Mouse (Mus musculus) heart, embryonic 13.5 days (tissue): ENCODE results near the gene Ccm2. TPM values are rescaled to one million over a fixed set of nuclear protein-coding genes. Genes with fewer than 3 reads are reported as not detected.

Experiments
- ATAC-seq: fragments of 200-750 bp; cut with Nextera tagmentation; 2 replicates; pipeline ENCODE4 v1.8.0; 2017; ENCODE audit warnings: moderate TSS enrichment; ENCODE audit not compliant: insufficient number of reproducible peaks, low FRiP score, low TSS enrichment; ENCODE audit errors: extremely low read depth
- H3K27ac ChIP-seq: fragments of 300-500 bp; sonication (generic); replicated peaks from 2 replicates; pipeline ENCODE4 v1.5.1; 2015; ENCODE audit warnings: moderate library complexity, mild to moderate bottlenecking, inconsistent platforms
- H3K27me3 ChIP-seq: fragments of 300-500 bp; sonication (generic); replicated peaks from 2 replicates; pipeline ENCODE4 v1.6.1; 2015; ENCODE audit warnings: mild to moderate bottlenecking, inconsistent platforms
- H3K36me3 ChIP-seq: fragments of 300-500 bp; sonication (generic); 2 replicates; pipeline ENCODE4 v1.6.1; 2015; ENCODE audit warnings: mild to moderate bottlenecking, inconsistent platforms
- H3K4me1 ChIP-seq: fragments of 300-500 bp; sonication (generic); 2 replicates; pipeline ENCODE4 v1.6.1; 2015; ENCODE audit warnings: inconsistent platforms
- H3K4me2 ChIP-seq: fragments of 300-500 bp; sonication (generic); 2 replicates; pipeline ENCODE4 v1.6.1; 2015; ENCODE audit warnings: inconsistent platforms, mild to moderate bottlenecking, moderate library complexity
- H3K4me3 ChIP-seq: fragments of 300-500 bp; sonication (generic); 2 replicates; pipeline ENCODE4 v1.5.1; 2015; ENCODE audit warnings: moderate library complexity, mild to moderate bottlenecking, inconsistent platforms
- H3K9ac ChIP-seq: fragments of 300-500 bp; sonication (generic); 2 replicates; pipeline ENCODE4 v1.6.1; 2015; ENCODE audit warnings: inconsistent platforms, mild to moderate bottlenecking, moderate library complexity
- H3K9me3 ChIP-seq: fragments of 300-500 bp; sonication (generic); 2 replicates; pipeline ENCODE4 v1.6.1; 2016; ENCODE audit warnings: inconsistent platforms
- WGBS: fragments of 180-500 bp; shearing (Covaris S2); methylation state at CpG from one replicate; pipeline ENCODE4 v1.1.7; 2015; ENCODE audit warnings: mixed read lengths; 5-methylcytosine and 5-hydroxymethylcytosine counted together
- polyA plus RNA-seq: library from polyadenylated mRNA; unstranded; fragments of >200 nt; fragmentation: Nextera tagmentation; extraction: Ambion mirVana; gene quantifications from 2 replicates; pipeline ENCODE4 v1.2.1, GENCODE M21; 2015

Ccm2 gene
- polyA plus RNA-seq, 1 experiment from 2014 or later = 54.3 TPM

GRCm38 (mm10) chr11:6605491-6606399, 59.1 kb downstream of the Ccm2 start, which contains the start of gene Nacad:
Gene Nacad, minus strand, starts transcription at chr11:6606053.
- Histone ChIP-seq H3K36me3 (peaks cover 2% of the 10 kb centered on the region), H3K27me3 (peaks cover 69% of the 10 kb centered on the region), H3K9me3 (no peaks in the 10 kb centered on the region), H3K4me2 (peak within 1 kb of the TSS; percentile 72), H3K9ac (peak within 1 kb of the TSS; percentile 62), H3K4me3 (peak within 1 kb of the TSS; percentile 48), H3K4me1 (peaks cover 30% of the 10 kb centered on the region), H3K27ac (no peak within 1 kb of the TSS)
- WGBS = 5% methylated on average over 36 of the region's 41 CpGs
- ATAC-seq = no peak

- ATAC-seq = no peak
- peaks cover 96% of the 10 kb centered on the region for H3K36me3 ChIP-seq
Observed at GRCm38 (mm10) chr11:6615250-6616205, 68.8 kb downstream of the Ccm2 start.

GRCm38 (mm10) chr11:6623704-6624103, 77.0 kb downstream of the Ccm2 start:
- H3K27me3 ChIP-seq = no peaks in the 10 kb centered on the region
- peak overlapping the region; percentile 94 for H3K4me2 ChIP-seq
- 81% methylated on average over 10 of the region's 10 CpGs for WGBS
- H3K9me3 ChIP-seq = no peaks in the 10 kb centered on the region
- ATAC-seq = no peak
- H3K9ac ChIP-seq = peak overlapping the region; percentile 44
- H3K27ac ChIP-seq = no peak overlapping the region
- peaks cover 32% of the 10 kb centered on the region for H3K4me1 ChIP-seq
- peaks cover 60% of the 10 kb centered on the region for H3K36me3 ChIP-seq
- peak overlapping the region; percentile 24; the same call in 1 of the 2 replicates for H3K4me3 ChIP-seq

More at GRCm38 (mm10) chr11:6615250-6616205, 68.8 kb downstream of the Ccm2 start:
- WGBS = 88% methylated on average over 12 of the region's 12 CpGs
- Histone ChIP-seq H3K4me3 (no peak overlapping the region), H3K4me2 (no peak overlapping the region), H3K27ac (no peak overlapping the region), H3K9me3 (no peaks in the 10 kb centered on the region), H3K4me1 (no peaks in the 10 kb centered on the region), H3K9ac (no peak overlapping the region), H3K27me3 (no peaks in the 10 kb centered on the region)

GRCm38 (mm10) chr11:6624619-6625382, 78.1 kb downstream of the Ccm2 start:
- H3K36me3 ChIP-seq = peaks cover 49% of the 10 kb centered on the region
- 51% methylated on average over 14 of the region's 14 CpGs for WGBS

GRCm38 (mm10) chr11:6625478-6626387, 79.0 kb downstream of the Ccm2 start, which contains the start of gene Tbrg4:
Gene Tbrg4, minus strand, starts transcription at chr11:6626067.
- peak within 1 kb of the TSS; percentile 90 for H3K9ac ChIP-seq
- no peaks in the 10 kb centered on the region for H3K27me3 ChIP-seq
- peak within 1 kb of the TSS; percentile 91 for H3K27ac ChIP-seq
- H3K9me3 ChIP-seq = no peaks in the 10 kb centered on the region
- peaks cover 40% of the 10 kb centered on the region for H3K36me3 ChIP-seq
- WGBS = under 1% methylated on average over 66 of the region's 66 CpGs
- peaks cover 32% of the 10 kb centered on the region for H3K4me1 ChIP-seq
- H3K4me3 ChIP-seq = peak within 1 kb of the TSS; percentile 85
- peak within 1 kb of the TSS; percentile 94 for H3K4me2 ChIP-seq
- ATAC-seq = peak; percentile 92

More at GRCm38 (mm10) chr11:6624619-6625382, 78.1 kb downstream of the Ccm2 start:
- Histone ChIP-seq H3K4me1 (peaks cover 32% of the 10 kb centered on the region), H3K9ac (peak overlapping the region; percentile 90), H3K4me2 (peak overlapping the region; percentile 94), H3K4me3 (peak overlapping the region; percentile 85), H3K27me3 (no peaks in the 10 kb centered on the region), H3K27ac (no peak overlapping the region; the same call in 1 of the 2 replicates), H3K9me3 (no peaks in the 10 kb centered on the region)
- no peak for ATAC-seq

GRCm38 (mm10) chr11:6626388-6626772, 79.7 kb downstream of the Ccm2 start:
- Histone ChIP-seq H3K27me3 (no peaks in the 10 kb centered on the region), H3K9ac (peak overlapping the region; percentile 90), H3K27ac (peak overlapping the region; percentile 91), H3K4me3 (peak overlapping the region; percentile 85), H3K36me3 (peaks cover 33% of the 10 kb centered on the region), H3K4me1 (peaks cover 32% of the 10 kb centered on the region), H3K4me2 (peak overlapping the region; percentile 94), H3K9me3 (peaks cover 2% of the 10 kb centered on the region; the same call in 1 of the 2 replicates)
- ATAC-seq = no peak
- WGBS = 10% methylated on average over 16 of the region's 16 CpGs

GRCm38 (mm10) chr11:6627731-6628130, 81.0 kb downstream of the Ccm2 start:
- WGBS = 75% methylated on average over 4 of the region's 4 CpGs
- H3K4me3 ChIP-seq = no peak overlapping the region

GRCm38 (mm10) chr11:6628568-6628967, 81.9 kb downstream of the Ccm2 start:
- H3K9me3 ChIP-seq = peaks cover 6% of the 10 kb centered on the region; the same call in 1 of the 2 replicates
- H3K27ac ChIP-seq = no peak overlapping the region
- no peaks in the 10 kb centered on the region for H3K27me3 ChIP-seq
- 21% methylated on average over 4 of the region's 4 CpGs for WGBS
- H3K9ac ChIP-seq = no peak overlapping the region
- peaks cover 24% of the 10 kb centered on the region for H3K4me1 ChIP-seq
- H3K4me3 ChIP-seq = no peak overlapping the region
- H3K4me2 ChIP-seq = no peak overlapping the region
- peaks cover 11% of the 10 kb centered on the region for H3K36me3 ChIP-seq
- no peak for ATAC-seq

More at GRCm38 (mm10) chr11:6627731-6628130, 81.0 kb downstream of the Ccm2 start:
- H3K4me2 ChIP-seq = no peak overlapping the region
- H3K27ac ChIP-seq = no peak overlapping the region; the same call in 1 of the 2 replicates
- no peaks in the 10 kb centered on the region for H3K27me3 ChIP-seq
- peaks cover 32% of the 10 kb centered on the region for H3K4me1 ChIP-seq
- H3K36me3 ChIP-seq = peaks cover 20% of the 10 kb centered on the region
- H3K9me3 ChIP-seq = peaks cover 6% of the 10 kb centered on the region; the same call in 1 of the 2 replicates
- no peak overlapping the region for H3K9ac ChIP-seq
- ATAC-seq = no peak

GRCm38 (mm10) chr11:6629655-6630054, 83.0 kb downstream of the Ccm2 start:
- Histone ChIP-seq H3K4me3 (no peak overlapping the region), H3K4me2 (no peak overlapping the region), H3K9ac (no peak overlapping the region), H3K27ac (no peak overlapping the region), H3K9me3 (peaks cover 6% of the 10 kb centered on the region; the same call in 1 of the 2 replicates), H3K4me1 (peaks cover 13% of the 10 kb centered on the region), H3K36me3 (peaks cover under 1% of the 10 kb centered on the region), H3K27me3 (no peaks in the 10 kb centered on the region)
- ATAC-seq = no peak
